Mouse (Mus musculus): Measurements from ENCODE around the gene Foxr1. TPM values are rescaled to one million over a fixed set of nuclear protein-coding genes. Genes with fewer than 3 reads are reported as not detected.
"Not testable (repeated sequence)": the region's sequence is repeated elsewhere in the genome, so short reads cannot be mapped to it uniquely, and the experiment has no call there.

The Foxr1 gene
- polyA plus RNA-seq, 1 experiment from 2014 or later, result not detected

- Histone ChIP-seq H3K36me3 (ENCODE audit: insufficient read depth, low read length) (no peaks in the 10 kb centered on the region), H3K4me3 (ENCODE audit: low read depth, low read length) (no peak overlapping the region), H3K9me3 (ENCODE audit: low read length) (no peaks in the 10 kb centered on the region), H3K9ac (replicated peaks; ENCODE audit: low read depth) (no peak overlapping the region), H3K4me2 (replicated peaks; ENCODE audit: low read depth, low read length) (no peak overlapping the region), H3K27me3 (replicated peaks; ENCODE audit: insufficient read depth, low read length) (no peaks in the 10 kb centered on the region), H3K27ac (ENCODE audit: low read length) (no peak overlapping the region), H3K4me1 (ENCODE audit: insufficient read depth, low read depth, low read length) (no peaks in the 10 kb centered on the region)
- DNase-seq (ENCODE audit: low spot score) (no peak), ATAC-seq (no peak)
- 42% methylated on average over 7 of the region's 7 CpGs for WGBS
- TF ChIP-seq EP300 (IDR thresholded peaks at IDR 0.05) (no peak), CTCF (IDR thresholded peaks at IDR 0.05) (no peak)
Measured at GRCm38 (mm10) chr9:44468224-44468623, 27.3 kb upstream of the Foxr1 start.

- no peak overlapping the region for H3K4me2 ChIP-seq (replicated peaks; ENCODE audit: low read depth, low read length)
- H3K4me1 ChIP-seq (ENCODE audit: insufficient read depth, low read depth, low read length), result no peaks in the 10 kb centered on the region
- 45% methylated on average over 5 of the region's 5 CpGs for WGBS
- H3K27me3 ChIP-seq (replicated peaks; ENCODE audit: insufficient read depth, low read length), result no peaks in the 10 kb centered on the region
- no peak overlapping the region for H3K4me3 ChIP-seq (ENCODE audit: low read depth, low read length)
- H3K9me3 ChIP-seq (ENCODE audit: low read length), result no peaks in the 10 kb centered on the region
- TF ChIP-seq CTCF (IDR thresholded peaks at IDR 0.05) (no peak), EP300 (IDR thresholded peaks at IDR 0.05) (no peak)
- H3K27ac ChIP-seq (ENCODE audit: low read length), result no peak overlapping the region
- ATAC-seq, result peak; percentile 48
- H3K9ac ChIP-seq (replicated peaks; ENCODE audit: low read depth), result no peak overlapping the region
- H3K36me3 ChIP-seq (ENCODE audit: insufficient read depth, low read length), result no peaks in the 10 kb centered on the region
- peak; percentile 48 for DNase-seq (ENCODE audit: low spot score)
Measured at GRCm38 (mm10) chr9:44461950-44462349, 21.0 kb upstream of the Foxr1 start.

GRCm38 (mm10) chr9:44457035-44457742 is 16.3 kb upstream of the Foxr1 start:
- no peak overlapping the region for H3K27ac ChIP-seq (ENCODE audit: low read length)
- H3K4me3 ChIP-seq (ENCODE audit: low read depth, low read length), result no peak overlapping the region
- H3K4me2 ChIP-seq (replicated peaks; ENCODE audit: low read depth, low read length), result no peak overlapping the region
- ATAC-seq (no peak), DNase-seq (ENCODE audit: low spot score) (no peak)
- WGBS, result 8% methylated on average over 11 of the region's 11 CpGs
- no peak overlapping the region for H3K9ac ChIP-seq (replicated peaks; ENCODE audit: low read depth)
- no peaks in the 10 kb centered on the region for H3K36me3 ChIP-seq (ENCODE audit: insufficient read depth, low read length)
- TF ChIP-seq EP300 (IDR thresholded peaks at IDR 0.05) (no peak), CTCF (IDR thresholded peaks at IDR 0.05) (no peak)
- no peaks in the 10 kb centered on the region; the same call in 1 of the 2 replicates for H3K27me3 ChIP-seq (replicated peaks; ENCODE audit: insufficient read depth, low read length)
- H3K4me1 ChIP-seq (ENCODE audit: insufficient read depth, low read depth, low read length), result no peaks in the 10 kb centered on the region
- H3K9me3 ChIP-seq (ENCODE audit: low read length), result no peaks in the 10 kb centered on the region

- H3K36me3 ChIP-seq (ENCODE audit: insufficient read depth, low read length), result no peaks in the 10 kb centered on the region
- H3K4me3 ChIP-seq (ENCODE audit: low read depth, low read length), result no peak within 1 kb of the TSS
- TF ChIP-seq CTCF (IDR thresholded peaks at IDR 0.05) (peak; percentile 42), EP300 (IDR thresholded peaks at IDR 0.05) (no peak)
- no peak within 1 kb of the TSS for H3K4me2 ChIP-seq (replicated peaks; ENCODE audit: low read depth, low read length)
- WGBS, result 24% methylated on average over 4 of the region's 4 CpGs
- no peaks in the 10 kb centered on the region for H3K4me1 ChIP-seq (ENCODE audit: insufficient read depth, low read depth, low read length)
- no peaks in the 10 kb centered on the region for H3K9me3 ChIP-seq (ENCODE audit: low read length)
- H3K27ac ChIP-seq (ENCODE audit: low read length), result no peak within 1 kb of the TSS
- DNase-seq (ENCODE audit: low spot score) (no peak), ATAC-seq (peak; percentile 35; the same call in 1 of the 2 replicates)
- no peaks in the 10 kb centered on the region; the same call in 1 of the 2 replicates for H3K27me3 ChIP-seq (replicated peaks; ENCODE audit: insufficient read depth, low read length)
- H3K9ac ChIP-seq (replicated peaks; ENCODE audit: low read depth), result no peak within 1 kb of the TSS
Measured at GRCm38 (mm10) chr9:44454891-44455220, 13.9 kb upstream of the Foxr1 start, which contains the start of gene Upk2. Upk2 (minus strand) TSS chr9:44454976.

- DNase-seq (ENCODE audit: low spot score) (peak; percentile 87), ATAC-seq (peak; percentile 90)
- Histone ChIP-seq H3K9ac (replicated peaks; ENCODE audit: low read depth) (no peak overlapping the region), H3K27me3 (replicated peaks; ENCODE audit: insufficient read depth, low read length) (no peaks in the 10 kb centered on the region; the same call in 1 of the 2 replicates), H3K36me3 (ENCODE audit: insufficient read depth, low read length) (no peaks in the 10 kb centered on the region), H3K27ac (ENCODE audit: low read length) (no peak overlapping the region), H3K4me2 (replicated peaks; ENCODE audit: low read depth, low read length) (no peak overlapping the region), H3K4me3 (ENCODE audit: low read depth, low read length) (no peak overlapping the region), H3K9me3 (ENCODE audit: low read length) (no peaks in the 10 kb centered on the region), H3K4me1 (ENCODE audit: insufficient read depth, low read depth, low read length) (no peaks in the 10 kb centered on the region)
- TF ChIP-seq EP300 (IDR thresholded peaks at IDR 0.05), result no peak
- peak; percentile 97 for TF ChIP-seq CTCF (IDR thresholded peaks at IDR 0.05)
- WGBS, result 12% methylated on average over 14 of the region's 14 CpGs
Measured at GRCm38 (mm10) chr9:44454132-44454890, 13.4 kb upstream of the Foxr1 start.

- Histone ChIP-seq H3K27ac (ENCODE audit: low read length) (no peak overlapping the region), H3K9me3 (ENCODE audit: low read length) (no peaks in the 10 kb centered on the region), H3K36me3 (ENCODE audit: insufficient read depth, low read length) (no peaks in the 10 kb centered on the region), H3K27me3 (replicated peaks; ENCODE audit: insufficient read depth, low read length) (no peaks in the 10 kb centered on the region; the same call in 1 of the 2 replicates), H3K4me3 (ENCODE audit: low read depth, low read length) (no peak overlapping the region), H3K4me2 (replicated peaks; ENCODE audit: low read depth, low read length) (no peak overlapping the region), H3K4me1 (ENCODE audit: insufficient read depth, low read depth, low read length) (no peaks in the 10 kb centered on the region), H3K9ac (replicated peaks; ENCODE audit: low read depth) (no peak overlapping the region)
- peak; percentile 56 for TF ChIP-seq CTCF (IDR thresholded peaks at IDR 0.05)
- TF ChIP-seq EP300 (IDR thresholded peaks at IDR 0.05), result no peak
- no peak for DNase-seq (ENCODE audit: low spot score)
- ATAC-seq, result no peak
Measured at GRCm38 (mm10) chr9:44450387-44450786, 9.5 kb upstream of the Foxr1 start.

- not testable (repeated sequence) for H3K27me3 ChIP-seq (replicated peaks; ENCODE audit: insufficient read depth, low read length); H3K27ac ChIP-seq (ENCODE audit: low read length); ATAC-seq; H3K36me3 ChIP-seq (ENCODE audit: insufficient read depth, low read length); DNase-seq (ENCODE audit: low spot score); H3K9ac ChIP-seq (replicated peaks; ENCODE audit: low read depth); H3K4me3 ChIP-seq (ENCODE audit: low read depth, low read length); H3K4me2 ChIP-seq (replicated peaks; ENCODE audit: low read depth, low read length); H3K9me3 ChIP-seq (ENCODE audit: low read length); H3K4me1 ChIP-seq (ENCODE audit: insufficient read depth, low read depth, low read length)
- 74% methylated on average over 7 of the region's 7 CpGs for WGBS
Measured at GRCm38 (mm10) chr9:44444402-44445025, 3.6 kb upstream of the Foxr1 start.
